Mouse (Mus musculus) lung, embryonic 14.5 days (tissue): Measurements from ENCODE around the gene Zcchc9. TPM values are rescaled to one million over a fixed set of nuclear protein-coding genes. Genes with fewer than 3 reads are reported as not detected.
A peak's percentile ranks its signal among the peaks of the same experiment; 100 is the strongest.

ENCODE experiments used
- ATAC-seq: fragments of 200-750 bp; cut with Nextera tagmentation; 2 replicates; pipeline ENCODE4 v1.8.0; 2017; ENCODE audit warnings: mild to moderate bottlenecking, moderate TSS enrichment, moderate library complexity; ENCODE audit not compliant: insufficient read depth
- DNase-seq: peaks from one replicate; pipeline ENCODE4 v3.0.0-alpha.2; 2015
- H3K27ac ChIP-seq: fragments of 300-500 bp; sonication (generic); 2 replicates; pipeline ENCODE4 v1.5.1; 2014; ENCODE audit warnings: low read depth, mild to moderate bottlenecking, moderate library complexity
- H3K27me3 ChIP-seq: fragments of 300-500 bp; sonication (generic); 2 replicates; pipeline ENCODE4 v1.6.1; 2014; ENCODE audit warnings: low read length, control low read depth; ENCODE audit not compliant: insufficient read depth
- H3K36me3 ChIP-seq: fragments of 300-500 bp; sonication (generic); 2 replicates; pipeline ENCODE4 v1.6.1; 2014; ENCODE audit warnings: control low read depth; ENCODE audit not compliant: insufficient read depth
- H3K4me1 ChIP-seq: fragments of 300-500 bp; sonication (generic); 2 replicates; pipeline ENCODE4 v1.6.1; 2014; ENCODE audit warnings: antibody characterized with exemption, control low read depth; ENCODE audit not compliant: insufficient read depth
- H3K4me2 ChIP-seq: fragments of 300-500 bp; sonication (generic); 2 replicates; pipeline ENCODE4 v1.6.1; 2014; ENCODE audit warnings: mild to moderate bottlenecking
- H3K4me3 ChIP-seq: fragments of 300-500 bp; sonication (generic); 2 replicates; pipeline ENCODE4 v1.5.1; 2014; ENCODE audit warnings: low read depth, low read length
- H3K9ac ChIP-seq: fragments of 300-500 bp; sonication (generic); 2 replicates; pipeline ENCODE4 v1.6.1; 2014
- H3K9me3 ChIP-seq: fragments of 300-500 bp; sonication (generic); 2 replicates; pipeline ENCODE4 v1.6.1; 2016; ENCODE audit warnings: low read depth, low read length, control low read depth
- CTCF ChIP-seq: IDR thresholded peaks from 2 replicates; pipeline ENCODE4 v1.5.1; 2016; ENCODE audit warnings: antibody characterized with exemption, low read depth
- WGBS: fragments of 180-500 bp; shearing (Covaris S2); extraction: QIAGEN DNeasy Blood & Tissue Kit; methylation state at CpG from one replicate; pipeline ENCODE4 v1.1.7; 2014; 5-methylcytosine and 5-hydroxymethylcytosine counted together
- polyA plus RNA-seq: library from polyadenylated mRNA; unstranded; fragments of >200 nt; fragmentation: Nextera tagmentation; extraction: Ambion mirVana; gene quantifications from 2 replicates; pipeline ENCODE4 v1.2.1, GENCODE M21; 2014

Zcchc9 gene
- polyA plus RNA-seq, 1 experiment from 2014 or later = 34.0 TPM

DNA sequence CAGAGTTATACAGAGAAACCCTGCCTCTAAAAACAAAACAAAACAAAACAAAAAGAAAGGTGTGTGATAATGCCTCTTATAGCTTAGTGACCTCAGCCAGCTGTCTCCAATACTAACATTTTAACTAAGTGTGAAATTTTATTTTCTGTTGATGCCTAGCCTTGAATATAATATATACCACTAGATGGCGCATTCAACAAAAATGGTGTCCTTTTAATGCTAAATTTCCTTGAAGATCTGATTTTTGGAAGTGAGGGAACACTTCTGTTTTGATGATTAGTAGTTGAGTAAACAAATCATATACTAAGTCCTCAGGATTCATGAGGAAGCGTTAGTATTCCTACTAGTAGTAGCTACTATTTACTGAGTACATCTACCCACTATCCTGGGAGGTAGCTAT is 2.0 kb upstream of the Zcchc9 start:
- WGBS = 33% methylated on average over 2 of the region's 2 CpGs
- ATAC-seq = no peak

DNA sequence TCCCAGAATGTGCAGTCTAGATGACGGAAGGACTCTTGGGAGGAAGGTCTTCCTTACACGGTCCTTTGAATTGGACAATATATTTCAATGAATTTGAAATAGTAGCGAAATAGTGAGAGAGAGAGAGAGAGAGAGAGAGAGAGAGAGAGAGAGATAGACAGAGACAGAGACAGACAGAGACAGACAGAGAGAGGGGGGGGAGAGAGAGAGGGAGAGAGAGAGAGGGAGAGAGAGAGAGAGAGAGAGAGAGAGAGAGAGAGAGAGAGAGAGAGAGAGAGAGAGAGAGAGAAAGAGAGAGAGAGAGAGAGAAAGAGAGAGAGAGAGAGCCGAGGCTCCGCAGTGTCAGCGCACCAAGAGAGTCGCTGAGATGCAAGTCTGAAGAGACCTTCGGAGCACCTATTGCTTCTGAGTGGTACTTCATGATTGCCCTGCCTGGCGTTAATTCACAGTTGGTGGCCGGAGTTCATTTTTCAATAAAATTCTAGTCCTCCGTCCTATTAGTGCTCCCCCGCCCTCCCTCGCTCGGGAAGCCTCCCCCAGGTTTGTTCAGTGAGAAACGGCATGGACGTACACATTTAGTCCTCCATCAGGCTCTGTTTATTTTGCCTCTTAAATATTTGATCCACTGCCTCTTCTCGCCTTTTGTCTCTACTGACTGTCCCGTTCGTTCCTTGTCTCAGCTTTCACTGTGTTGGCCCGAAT is 520 bp upstream of the Zcchc9 start:
- no peaks in the 10 kb centered on the region for H3K27me3 ChIP-seq
- peak overlapping the region; percentile 95 for H3K9ac ChIP-seq
- 14% methylated on average over 20 of the region's 20 CpGs for WGBS
- ATAC-seq = peak; percentile 18; the same call in 1 of the 2 replicates
- DNase-seq = peak; percentile 50
- peak overlapping the region; percentile 75 for H3K4me2 ChIP-seq
- no peak for TF ChIP-seq CTCF
- H3K9me3 ChIP-seq = no peaks in the 10 kb centered on the region
- H3K4me1 ChIP-seq = no peaks in the 10 kb centered on the region; the same call in 1 of the 2 replicates
- peaks cover 17% of the 10 kb centered on the region for H3K36me3 ChIP-seq
- peak overlapping the region; percentile 90 for H3K4me3 ChIP-seq
- H3K27ac ChIP-seq = peak overlapping the region; percentile 95

More for the DNA sequence above, 2.0 kb upstream of the Zcchc9 start:
- H3K4me3 ChIP-seq = no peak overlapping the region
- no peak overlapping the region for H3K4me2 ChIP-seq
- peak; percentile 58 for TF ChIP-seq CTCF
- no peaks in the 10 kb centered on the region for H3K27me3 ChIP-seq
- peaks cover 13% of the 10 kb centered on the region for H3K36me3 ChIP-seq
- no peak overlapping the region for H3K9ac ChIP-seq
- H3K9me3 ChIP-seq = 0 out of 2 replicates have a peak, but pooled peaks cover 6% of the 10 kb centered on the region
- no peak overlapping the region for H3K27ac ChIP-seq
- peak; percentile 78 for DNase-seq
- H3K4me1 ChIP-seq = no peaks in the 10 kb centered on the region; the same call in 1 of the 2 replicates

DNA sequence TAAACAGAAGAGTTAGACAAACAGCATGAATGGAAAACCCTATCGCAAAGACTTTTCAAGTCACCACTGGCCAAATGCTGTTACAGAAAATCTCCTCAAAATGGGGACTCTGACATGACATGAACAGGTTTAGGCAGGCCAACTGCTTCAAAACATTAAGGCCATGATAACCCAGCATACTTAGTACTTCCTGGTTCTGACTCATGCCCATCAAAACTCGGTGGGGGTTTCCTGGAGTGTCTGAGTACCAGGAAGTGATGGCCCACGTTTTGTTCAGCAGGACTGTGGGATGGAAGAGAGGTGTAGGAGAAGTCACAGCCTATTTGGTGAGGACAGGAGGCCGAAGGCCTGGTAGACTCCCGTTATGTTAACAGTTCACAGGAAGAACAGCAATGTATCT is 5.8 kb downstream of the Zcchc9 start:
- peaks cover 65% of the 10 kb centered on the region for H3K36me3 ChIP-seq
- WGBS = 82% methylated on average over 5 of the region's 5 CpGs

DNA sequence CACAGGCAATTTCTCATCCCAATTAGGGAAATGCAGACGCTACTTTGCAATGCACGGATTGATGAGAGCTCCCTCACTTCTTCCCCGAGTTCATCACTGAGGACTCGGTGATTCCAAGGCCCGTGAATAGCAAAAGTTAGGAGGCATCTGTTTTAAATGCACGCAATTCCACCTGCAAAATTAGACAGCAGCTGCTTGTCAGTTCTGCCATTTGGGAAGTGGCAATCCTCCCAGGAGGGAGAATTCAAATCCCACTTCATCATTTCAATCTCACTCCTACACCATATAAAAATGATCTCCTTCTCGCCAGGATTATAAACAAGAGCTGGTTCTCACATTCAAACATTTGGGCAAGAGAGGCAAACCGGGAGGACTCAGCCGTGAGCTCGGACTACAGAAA is 10.1 kb downstream of the Zcchc9 start:
- ATAC-seq = no peak
- no peak overlapping the region for H3K27ac ChIP-seq
- H3K9ac ChIP-seq = no peak overlapping the region
- no peak for DNase-seq
- H3K4me1 ChIP-seq = no peaks in the 10 kb centered on the region
- 87% methylated on average over 10 of the region's 10 CpGs for WGBS
- no peak overlapping the region for H3K4me3 ChIP-seq
- H3K36me3 ChIP-seq = peaks cover 70% of the 10 kb centered on the region
- no peaks in the 10 kb centered on the region for H3K9me3 ChIP-seq
- H3K4me2 ChIP-seq = no peak overlapping the region
- H3K27me3 ChIP-seq = no peaks in the 10 kb centered on the region
- TF ChIP-seq CTCF = no peak

More for the DNA sequence above, 5.8 kb downstream of the Zcchc9 start:
- ATAC-seq = no peak
- Histone ChIP-seq H3K27ac (no peak overlapping the region), H3K4me1 (no peaks in the 10 kb centered on the region), H3K9ac (no peak overlapping the region), H3K9me3 (no peaks in the 10 kb centered on the region), H3K4me3 (no peak overlapping the region), H3K27me3 (no peaks in the 10 kb centered on the region), H3K4me2 (no peak overlapping the region)
- DNase-seq = no peak
- no peak for TF ChIP-seq CTCF

DNA sequence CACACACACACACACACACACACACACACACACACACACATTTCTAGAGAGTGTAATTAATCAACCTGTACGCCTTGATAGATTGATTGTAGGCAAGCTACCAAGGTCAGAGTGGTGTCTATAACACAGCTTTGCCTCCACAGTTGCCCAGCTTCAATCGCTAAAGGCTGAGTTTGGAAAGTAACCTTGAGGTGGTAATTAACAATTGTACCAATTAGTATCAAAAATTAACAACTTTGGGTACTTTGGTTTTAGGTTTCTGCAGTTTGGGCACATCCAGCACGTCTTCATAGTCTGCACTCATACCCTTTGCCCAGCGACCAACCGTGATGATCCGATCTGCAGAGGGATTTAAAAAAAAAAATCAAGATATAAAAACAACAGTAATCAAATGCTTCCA is 10.6 kb downstream of the Zcchc9 start:
- 91% methylated on average over 6 of the region's 6 CpGs for WGBS
- H3K36me3 ChIP-seq = peaks cover 70% of the 10 kb centered on the region
- no peak for TF ChIP-seq CTCF

DNA sequence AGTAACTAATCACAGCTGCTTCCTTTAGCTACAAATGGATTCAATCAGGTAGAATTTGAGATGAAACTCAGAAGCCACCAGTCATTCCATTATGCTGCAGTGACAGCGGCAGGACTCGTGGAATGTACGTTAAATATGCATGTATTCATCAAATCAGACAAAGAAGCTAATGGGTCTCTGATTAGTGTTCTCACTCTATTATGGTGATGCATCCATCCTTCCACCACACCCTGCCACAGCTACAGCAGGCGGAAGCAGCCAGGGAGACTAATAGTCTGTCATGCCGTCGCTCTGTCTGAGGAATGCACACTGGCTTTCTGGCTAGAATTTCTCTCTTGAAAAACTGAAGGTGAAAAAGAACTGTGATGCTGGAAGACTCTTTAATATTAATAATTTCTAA is 11.5 kb downstream of the Zcchc9 start:
- Histone ChIP-seq H3K9ac (no peak overlapping the region), H3K36me3 (peaks cover 65% of the 10 kb centered on the region)
- ATAC-seq = no peak

More for the DNA sequence above, 10.6 kb downstream of the Zcchc9 start:
- Histone ChIP-seq H3K9me3 (no peaks in the 10 kb centered on the region), H3K9ac (no peak overlapping the region), H3K27me3 (no peaks in the 10 kb centered on the region), H3K27ac (no peak overlapping the region), H3K4me2 (no peak overlapping the region), H3K4me1 (no peaks in the 10 kb centered on the region), H3K4me3 (no peak overlapping the region)
- DNase-seq (no peak), ATAC-seq (no peak)

DNA sequence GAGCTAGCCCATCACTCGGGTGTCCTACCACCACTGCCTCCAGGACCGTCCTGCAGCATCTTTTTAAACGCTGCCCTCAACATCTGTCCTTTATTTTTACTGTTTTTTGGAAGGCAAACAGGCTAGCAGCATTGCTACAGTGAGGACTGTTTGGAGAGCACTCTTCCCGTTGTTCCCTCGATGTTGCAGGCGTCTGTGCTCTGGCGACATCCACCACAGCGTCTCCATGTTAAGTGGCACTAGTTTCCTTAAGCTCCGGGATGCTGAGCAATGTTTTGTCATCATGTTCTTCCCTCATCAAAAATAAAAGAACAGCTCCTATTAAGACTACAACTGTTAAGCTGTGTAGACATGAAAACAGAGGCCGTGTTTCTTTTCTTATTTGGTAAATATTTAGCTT is 11.9 kb downstream of the Zcchc9 start:
- no peak for TF ChIP-seq CTCF
- H3K4me2 ChIP-seq = no peak overlapping the region
- H3K4me1 ChIP-seq = no peaks in the 10 kb centered on the region
- H3K36me3 ChIP-seq = peaks cover 61% of the 10 kb centered on the region
- no peaks in the 10 kb centered on the region for H3K9me3 ChIP-seq
- H3K4me3 ChIP-seq = no peak overlapping the region
- no peak overlapping the region for H3K27ac ChIP-seq
- DNase-seq (no peak), ATAC-seq (no peak)
- 83% methylated on average over 10 of the region's 10 CpGs for WGBS
- H3K27me3 ChIP-seq = no peaks in the 10 kb centered on the region
- no peak overlapping the region for H3K9ac ChIP-seq

More for the DNA sequence above, 11.5 kb downstream of the Zcchc9 start:
- no peak overlapping the region for H3K4me2 ChIP-seq
- H3K9me3 ChIP-seq = no peaks in the 10 kb centered on the region
- H3K4me3 ChIP-seq = no peak overlapping the region
- no peak for DNase-seq
- WGBS = 81% methylated on average over 6 of the region's 6 CpGs
- no peak overlapping the region for H3K27ac ChIP-seq
- no peaks in the 10 kb centered on the region for H3K4me1 ChIP-seq
- TF ChIP-seq CTCF = no peak
- no peaks in the 10 kb centered on the region for H3K27me3 ChIP-seq
